In genomic region chr11:63281839-63282238, GRCm38 (mm10) we compare ENCODE assay signal across 14 mouse cellular contexts.
"Had no signal": no experiment of that assay in that cellular context is flagged by ENCODE, and none has a peak within 500 bp of the region (broad histone marks: within the 10 kb centered on the region; RNA-seq: fewer than 3 reads in every experiment).

No protein-coding gene starts in this region.

- H3K27me3 ChIP-seq: limb, embryonic 15.5 days had no signal

- DNase-seq: left cerebral cortex, postnatal 4 days; liver, postnatal 0 days; lung, embryonic 14.5 days; thymus, adult 2 months; thymus, postnatal 14 days; thymus, postnatal 4 days had no signal

- H3K4me3 ChIP-seq: limb, embryonic 12.5 days; limb, embryonic 15.5 days; midbrain, embryonic 13.5 days had no signal

- H3K27ac ChIP-seq: limb, embryonic 12.5 days; limb, embryonic 15.5 days; liver, embryonic 14.5 days; macrophage; midbrain, embryonic 13.5 days; stomach, postnatal 0 days had no signal

- H3K4me1 ChIP-seq: limb, embryonic 12.5 days; limb, embryonic 15.5 days; midbrain, embryonic 13.5 days had no signal

- H3K9ac ChIP-seq: limb, embryonic 12.5 days; limb, embryonic 15.5 days; liver, embryonic 14.5 days; liver, postnatal 0 days; lung, embryonic 14.5 days; midbrain, embryonic 13.5 days had no signal

- H3K4me2 ChIP-seq: limb, embryonic 12.5 days; limb, embryonic 15.5 days; liver, embryonic 11.5 days; lung, embryonic 14.5 days; midbrain, embryonic 13.5 days had no signal

- H3K36me3 ChIP-seq: limb, embryonic 12.5 days; limb, embryonic 15.5 days; midbrain, embryonic 13.5 days had no signal

- H3K9me3 ChIP-seq: limb, embryonic 15.5 days; midbrain, embryonic 13.5 days had no signal

- ATAC-seq: liver, postnatal 0 days; lung, postnatal 0 days; midbrain, embryonic 13.5 days had no signal
